8 mouse cellular contexts compared by ENCODE assay signal in genomic region chr10:95415159-95415532, GRCm38 (mm10). TPM values are rescaled to one million over a fixed set of nuclear protein-coding genes. Genes with fewer than 3 reads are reported as not detected.
DNase-seq lines count a peak whose midpoint lies in the region; ATAC-seq and TF ChIP-seq lines count a peak whose summit lies in the region.

No protein-coding gene starts in this region.

- H3K4me3 ChIP-seq in left cerebral cortex, adult 2 months, result peak overlapping the region; percentile 66
- H3K4me3 ChIP-seq in cortical plate, adult 2 months (ENCODE audit: insufficient read depth, low read length), result peak overlapping the region; percentile 49
- peak overlapping the region; percentile 81 for H3K4me3 ChIP-seq in heart, postnatal 0 days (ENCODE audit: low read depth, low read length)
- peak overlapping the region; percentile 70 for H3K4me3 ChIP-seq in liver, embryonic 12.5 days
- peak overlapping the region; percentile 90 for H3K4me3 ChIP-seq in olfactory bulb, adult 2 months (ENCODE audit: insufficient read depth, low read depth, low read length)

- H3K9me3 ChIP-seq in heart, postnatal 0 days (replicated peaks; ENCODE audit: control insufficient read depth, low read length), result no peaks in the 10 kb centered on the region
- H3K9me3 ChIP-seq in liver, embryonic 12.5 days (replicated peaks), result no peaks in the 10 kb centered on the region

- under 1% methylated on average over 15 of the region's 15 CpGs for WGBS in heart, postnatal 0 days
- 2% methylated on average over 15 of the region's 15 CpGs for WGBS in liver, embryonic 12.5 days (ENCODE audit: insufficient replicate concordance)
- WGBS in olfactory bulb, adult 2 months, result under 1% methylated on average over 15 of the region's 15 CpGs

- peak overlapping the region; percentile 93 for H3K27ac ChIP-seq in left cerebral cortex, adult 2 months
- H3K27ac ChIP-seq in cortical plate, adult 2 months (ENCODE audit: insufficient read depth, low read length), result peak overlapping the region; percentile 43; the same call in 1 of the 2 replicates
- peak overlapping the region; percentile 97 for H3K27ac ChIP-seq in heart, postnatal 0 days (ENCODE audit: low read depth)
- H3K27ac ChIP-seq in liver, embryonic 12.5 days, result no peak overlapping the region
- H3K27ac ChIP-seq in olfactory bulb, adult 2 months (ENCODE audit: insufficient read depth, low read depth, low read length), result no peak overlapping the region

- H3K9ac ChIP-seq in heart, postnatal 0 days (replicated peaks; ENCODE audit: low read depth, low read length), result peak overlapping the region; percentile 90
- H3K9ac ChIP-seq in liver, embryonic 12.5 days, result 0 out of 2 replicates have a peak overlapping the region, but pooled peaks have one; percentile 41

- peak; percentile 0; the same call in 1 of the 2 replicates for ATAC-seq in heart, postnatal 0 days (ENCODE audit: insufficient read depth, low read depth)
- no peak for ATAC-seq in liver, embryonic 12.5 days

- TF ChIP-seq CTCF in left cerebral cortex, adult 2 months (IDR thresholded peaks at IDR 0.05), result no peak
- TF ChIP-seq CTCF in cortical plate, adult 2 months (IDR thresholded peaks at IDR 0.05; ENCODE audit: extremely low read depth, insufficient read depth, low read length), result no peak
- no peak for TF ChIP-seq CTCF in heart, postnatal 0 days (IDR thresholded peaks at IDR 0.05; ENCODE audit: low read depth)
- no peak for TF ChIP-seq CTCF in olfactory bulb, adult 2 months (IDR thresholded peaks at IDR 0.05; ENCODE audit: insufficient read depth, low read depth, low read length)

- TF ChIP-seq POLR2A in cortical plate, adult 2 months (IDR thresholded peaks at IDR 0.05; ENCODE audit: extremely low read depth, insufficient read depth, low read length), result no peak
- no peak for TF ChIP-seq POLR2A in olfactory bulb, adult 2 months (IDR thresholded peaks at IDR 0.05; ENCODE audit: insufficient read depth, low read depth, low read length)

- H3K27me3 ChIP-seq in heart, postnatal 0 days (ENCODE audit: control insufficient read depth, insufficient read depth, low read length), result no peaks in the 10 kb centered on the region
- peaks cover 76% of the 10 kb centered on the region for H3K27me3 ChIP-seq in liver, embryonic 12.5 days (replicated peaks)

- H3K4me1 ChIP-seq in cortical plate, adult 2 months (ENCODE audit: control insufficient read depth, insufficient read depth, low read length), result no peaks in the 10 kb centered on the region
- peaks cover 5% of the 10 kb centered on the region for H3K4me1 ChIP-seq in heart, postnatal 0 days (ENCODE audit: control insufficient read depth, insufficient read depth)
- peaks cover 40% of the 10 kb centered on the region for H3K4me1 ChIP-seq in liver, embryonic 12.5 days
- peaks cover 14% of the 10 kb centered on the region for H3K4me1 ChIP-seq in olfactory bulb, adult 2 months (ENCODE audit: control insufficient read depth, insufficient read depth, low read length)

- DNase-seq in left cerebral cortex, adult 2 months (ENCODE audit: extremely low spot score in 1 of 2, low spot score in 2 of 2), result peak in 1 of 2 experiments; percentile 21
- no peak for DNase-seq in left cerebral cortex, postnatal 36 days (ENCODE audit: low spot score in 2 of 2)
- peak; percentile 41 for DNase-seq in heart, postnatal 0 days (ENCODE audit: low spot score)
- no peak for DNase-seq in spleen, postnatal 36 days (ENCODE audit: low spot score in 2 of 2)
- DNase-seq in thymus, postnatal 10 days (ENCODE audit: low spot score in 2 of 2), result no peak

- peaks cover 22% of the 10 kb centered on the region for H3K36me3 ChIP-seq in heart, postnatal 0 days (replicated peaks; ENCODE audit: control insufficient read depth, insufficient read depth, low read length)
- H3K36me3 ChIP-seq in liver, embryonic 12.5 days, result no peaks in the 10 kb centered on the region

- peak overlapping the region; percentile 95 for H3K4me2 ChIP-seq in heart, postnatal 0 days (ENCODE audit: low read depth, low read length)
- peak overlapping the region; percentile 97 for H3K4me2 ChIP-seq in liver, embryonic 12.5 days

- intact Hi-C loops in left cerebral cortex, adult 2 months (cut with DNase I), result no loop called here
- intact Hi-C loops in left cerebral cortex, postnatal 36 days (cut with DNase I), result loop anchor here (5.0 kb wide), 2 partner anchors 153 to 313 kb away; no protein-coding TSS in a partner anchor

- no peak for TF ChIP-seq EP300 in heart, postnatal 0 days (IDR thresholded peaks at IDR 0.05; ENCODE audit: low read depth)

RNA-seq across cellular contexts. Expression of gene Socs2, which starts 1.8 kb away (rescaled TPM):
- total RNA-seq in left cerebral cortex, adult 2 months (2021), result 10 to 100 TPM; 26.4 to 33.7 TPM
- total RNA-seq in left cerebral cortex, postnatal 36 days (2021), result 10 to 100 TPM; 26.5 to 38.5 TPM
- 22.8 and 23.7 TPM in 2 replicates for polyA plus RNA-seq in cortical plate, adult 2 months (2012; rRNA removed)
- total RNA-seq in heart, postnatal 0 days (2014; rRNA removed; ENCODE audit: low replicate concordance), result 71.2 and 103 TPM in 2 replicates
- polyA plus RNA-seq in heart, postnatal 0 days (2015; fragmentation: Nextera tagmentation; extraction: Ambion mirVana), result 131 and 137 TPM in 2 replicates
- 10.1 and 14.1 TPM in 2 replicates for polyA plus RNA-seq in liver, embryonic 12.5 days (2016; fragmentation: Nextera tagmentation; extraction: Ambion mirVana)
- not detected in 2 replicates for polyA plus RNA-seq in olfactory bulb, adult 2 months (2012; ENCODE audit: insufficient read depth, insufficient read length, low replicate concordance, missing spikeins)

Comparison
In these comparisons a context has a peak if more than half of its experiments do, and no peak if none do; other contexts are left out.
1. H3K27ac ChIP-seq: peak in left cerebral cortex, adult 2 months (single experiment), cortical plate, adult 2 months (single experiment) and heart, postnatal 0 days (single experiment); none in liver, embryonic 12.5 days (single experiment) and olfactory bulb, adult 2 months (single experiment).
2. RNA of gene Socs2, which starts 1.8 kb away (polyA plus RNA-seq): 131 to 137 TPM in heart, postnatal 0 days, 22.8 to 23.7 TPM in cortical plate, adult 2 months and 10.1 to 14.1 TPM in liver, embryonic 12.5 days; not detected in olfactory bulb, adult 2 months; every median in the first group is over 10 times any median in the second.
3. Peak in every context shown above with its lines, with median percentiles within 50 percentile points of each other: H3K4me3 ChIP-seq.